In genomic region chr6:6091016-6091415, GRCm38 (mm10) we compare ENCODE assay signal across 21 mouse cellular contexts.
A peak's percentile ranks its signal among the peaks of the same experiment; 100 is the strongest.
DNase-seq lines count a peak whose midpoint lies in the region; ATAC-seq and TF ChIP-seq lines count a peak whose summit lies in the region.
"Had no signal": no experiment of that assay in that cellular context is flagged by ENCODE, and none has a peak within 500 bp of the region (broad histone marks: within the 10 kb centered on the region; RNA-seq: fewer than 3 reads in every experiment).

No protein-coding gene starts in this region.

- H3K9me3 ChIP-seq in liver, embryonic 11.5 days (ENCODE audit: control insufficient read depth, low read length) = no peaks in the 10 kb centered on the region
- no peaks in the 10 kb centered on the region for H3K9me3 ChIP-seq in liver, embryonic 12.5 days (replicated peaks)
- H3K9me3 ChIP-seq: forebrain, embryonic 12.5 days; G1E; heart, embryonic 13.5 days; hindbrain, embryonic 13.5 days had no signal

- no peak overlapping the region for H3K4me2 ChIP-seq in liver, embryonic 11.5 days
- H3K4me2 ChIP-seq in liver, embryonic 12.5 days = no peak overlapping the region
- H3K4me2 ChIP-seq: forebrain, embryonic 12.5 days; heart, embryonic 13.5 days; hindbrain, embryonic 13.5 days had no signal

- no peak overlapping the region for H3K9ac ChIP-seq in liver, embryonic 11.5 days (ENCODE audit: low read depth, low read length)
- no peak overlapping the region for H3K9ac ChIP-seq in liver, embryonic 12.5 days
- H3K9ac ChIP-seq: forebrain, embryonic 12.5 days; heart, embryonic 13.5 days; hindbrain, embryonic 13.5 days had no signal

- no peaks in the 10 kb centered on the region for H3K4me1 ChIP-seq in liver, embryonic 11.5 days (replicated peaks; ENCODE audit: control insufficient read depth, insufficient read depth, low read length)
- H3K4me1 ChIP-seq in liver, embryonic 12.5 days = no peaks in the 10 kb centered on the region
- H3K4me1 ChIP-seq: forebrain, embryonic 12.5 days had no signal

- TF ChIP-seq CTCF in gastrocnemius, adult 2 months (IDR thresholded peaks at IDR 0.05) = no peak

- peak; percentile 25 for DNase-seq in gastrocnemius, adult 2 months
- DNase-seq in gastrocnemius, postnatal 4 days (ENCODE audit: low spot score in 2 of 2) = no peak
- DNase-seq in liver, embryonic 11.5 days (ENCODE audit: low spot score) = peak; percentile 26
- peak; percentile 35 for DNase-seq in heart, adult 8-10 months (ENCODE audit: low spot score)
- DNase-seq in heart, postnatal 4 days = peak; percentile 14
- no peak for DNase-seq in adrenal gland, adult (ENCODE audit: inconsistent age in 2 of 2, low spot score in 1 of 2)
- DNase-seq in embryo, embryonic 11 days = no peak
- DNase-seq: adrenal gland, postnatal 14 days; cerebellum, adult 11 months; cerebellum, adult 9-11 months; kidney, adult 9 months; kidney, postnatal 10 days; liver; midbrain, embryonic 14.5 days had no signal

- H3K4me3 ChIP-seq in gastrocnemius, adult 2 months = no peak overlapping the region
- H3K4me3 ChIP-seq in liver, embryonic 11.5 days (ENCODE audit: low read depth, low read length) = no peak overlapping the region
- no peak overlapping the region for H3K4me3 ChIP-seq in liver, embryonic 12.5 days
- H3K4me3 ChIP-seq: erythroblast, embryonic 14.5 days; forebrain, embryonic 12.5 days; heart, embryonic 13.5 days; hindbrain, embryonic 13.5 days had no signal

- no peaks in the 10 kb centered on the region; the same call in 1 of the 2 replicates for H3K36me3 ChIP-seq in liver, embryonic 11.5 days (ENCODE audit: control insufficient read depth, insufficient read depth, low read length)
- H3K36me3 ChIP-seq in liver, embryonic 12.5 days = peaks cover 26% of the 10 kb centered on the region
- H3K36me3 ChIP-seq: hindbrain, embryonic 13.5 days had no signal

- 90% methylated on average over 3 of the region's 3 CpGs for WGBS in liver, embryonic 11.5 days
- 76% methylated on average over 3 of the region's 3 CpGs for WGBS in liver, embryonic 12.5 days (ENCODE audit: insufficient replicate concordance)

- intact Hi-C loops in gastrocnemius, adult 2 months (cut with DNase I) = no loop called here

- H3K27ac ChIP-seq in gastrocnemius, adult 2 months = no peak overlapping the region
- no peak overlapping the region for H3K27ac ChIP-seq in liver, embryonic 11.5 days (ENCODE audit: low read depth, low read length)
- H3K27ac ChIP-seq in liver, embryonic 12.5 days = no peak overlapping the region
- H3K27ac ChIP-seq: forebrain, embryonic 12.5 days; heart, embryonic 13.5 days; hindbrain, embryonic 13.5 days had no signal

- H3K27me3 ChIP-seq in liver, embryonic 11.5 days (replicated peaks; ENCODE audit: control insufficient read depth, insufficient read depth, low read length) = no peaks in the 10 kb centered on the region
- no peaks in the 10 kb centered on the region for H3K27me3 ChIP-seq in liver, embryonic 12.5 days (replicated peaks)
- H3K27me3 ChIP-seq: forebrain, embryonic 12.5 days; heart, embryonic 13.5 days; hindbrain, embryonic 13.5 days had no signal

- ATAC-seq in liver, embryonic 11.5 days (replicated peaks; ENCODE audit: low FRiP score) = no peak
- ATAC-seq in liver, embryonic 12.5 days = no peak
- ATAC-seq: intestine, embryonic 16.5 days had no signal

Comparison
In these comparisons a context has a peak if more than half of its experiments do, and no peak if none do; other contexts are left out.
1. DNase-seq: peak in gastrocnemius, adult 2 months (single experiment), liver, embryonic 11.5 days (single experiment), heart, adult 8-10 months (single experiment) and heart, postnatal 4 days (single experiment); none in gastrocnemius, postnatal 4 days (0 of 2), adrenal gland, adult (0 of 2) and embryo, embryonic 11 days (single experiment).